Mouse (Mus musculus): Measurements from ENCODE around the gene P2rx3. TPM values are rescaled to one million over a fixed set of nuclear protein-coding genes. Genes with fewer than 3 reads are reported as not detected.

The P2rx3 gene
- 0.69 TPM in 1 of 2 replicates, not detected in the other for polyA plus RNA-seq (2014; fragmentation: Nextera tagmentation; extraction: Ambion mirVana)

- no peaks in the 10 kb centered on the region for H3K9me3 ChIP-seq (ENCODE audit: control insufficient read depth, low read length)
- peak within 1 kb of the TSS; percentile 93 for H3K9ac ChIP-seq (ENCODE audit: low read length)
- WGBS = 1% methylated on average over 64 of the region's 66 CpGs
- H3K4me3 ChIP-seq (ENCODE audit: control insufficient read depth in 1 of 2, insufficient read depth in 1 of 2, low read depth in 1 of 2, low read length in 2 of 2) = peak within 1 kb of the TSS; percentile 76 to 83
- H3K27me3 ChIP-seq (ENCODE audit: control insufficient read depth, insufficient read depth, low read length) = 0 out of 2 replicates have a peak, but pooled peaks cover 5% of the 10 kb centered on the region
- H3K4me1 ChIP-seq (ENCODE audit: control insufficient read depth in 2 of 2, insufficient read depth in 2 of 2, low read length in 2 of 2) = peaks cover 3 to 13% of the 10 kb centered on the region in 2 experiments
- peak; percentile 94 for ATAC-seq (ENCODE audit: insufficient number of reproducible peaks, insufficient read depth, low FRiP score, low read depth)
- H3K4me2 ChIP-seq (ENCODE audit: low read length) = peak within 1 kb of the TSS; percentile 89
- H3K27ac ChIP-seq (replicated peaks in 1 of 2; ENCODE audit: control insufficient read depth in 1 of 2, insufficient read depth in 1 of 2, low read depth in 2 of 2, low read length in 2 of 2) = peak within 1 kb of the TSS; percentile 36 to 69
- H3K36me3 ChIP-seq (ENCODE audit: control insufficient read depth, insufficient read depth, low read length) = peaks cover 43% of the 10 kb centered on the region
Observed at GRCm38 (mm10) chr2:85037047-85038026, at the start of gene P2rx3, which contains the start of gene Ssrp1. Gene P2rx3 (minus strand): TSS chr2:85037462. Gene Ssrp1 (plus strand): TSS chr2:85037234.

- H3K27me3 ChIP-seq (ENCODE audit: control insufficient read depth, insufficient read depth, low read length) = no peaks in the 10 kb centered on the region
- no peak for ATAC-seq (ENCODE audit: insufficient number of reproducible peaks, insufficient read depth, low FRiP score, low read depth)
- no peak overlapping the region for H3K4me2 ChIP-seq (ENCODE audit: low read length)
- 54% methylated on average over 5 of the region's 5 CpGs for WGBS
- H3K4me3 ChIP-seq (ENCODE audit: control insufficient read depth in 1 of 2, insufficient read depth in 1 of 2, low read depth in 1 of 2, low read length in 2 of 2) = no peak overlapping the region
- H3K9me3 ChIP-seq (ENCODE audit: control insufficient read depth, low read length) = no peaks in the 10 kb centered on the region
- H3K4me1 ChIP-seq (ENCODE audit: control insufficient read depth in 2 of 2, insufficient read depth in 2 of 2, low read length in 2 of 2) = no peaks in the 10 kb centered on the region
- H3K36me3 ChIP-seq (ENCODE audit: control insufficient read depth, insufficient read depth, low read length) = peaks cover 44% of the 10 kb centered on the region
- no peak overlapping the region for H3K27ac ChIP-seq (replicated peaks in 1 of 2; ENCODE audit: control insufficient read depth in 1 of 2, insufficient read depth in 1 of 2, low read depth in 2 of 2, low read length in 2 of 2)
- no peak overlapping the region for H3K9ac ChIP-seq (ENCODE audit: low read length)
Observed at GRCm38 (mm10) chr2:85073751-85074150, 36.5 kb upstream of the P2rx3 start.

- 89% methylated on average over 5 of the region's 5 CpGs for WGBS
- peaks cover 5 to 7% of the 10 kb centered on the region in 2 experiments; a peak in 2 of 4 replicates for H3K4me1 ChIP-seq (ENCODE audit: control insufficient read depth in 2 of 2, insufficient read depth in 2 of 2, low read length in 2 of 2)
- H3K9ac ChIP-seq (ENCODE audit: low read length) = no peak overlapping the region
- H3K4me2 ChIP-seq (ENCODE audit: low read length) = no peak overlapping the region
- H3K4me3 ChIP-seq (ENCODE audit: control insufficient read depth in 1 of 2, insufficient read depth in 1 of 2, low read depth in 1 of 2, low read length in 2 of 2) = no peak overlapping the region
- peaks cover 40% of the 10 kb centered on the region for H3K36me3 ChIP-seq (ENCODE audit: control insufficient read depth, insufficient read depth, low read length)
- H3K9me3 ChIP-seq (ENCODE audit: control insufficient read depth, low read length) = no peaks in the 10 kb centered on the region
- ATAC-seq (ENCODE audit: insufficient number of reproducible peaks, insufficient read depth, low FRiP score, low read depth) = no peak
- H3K27ac ChIP-seq (replicated peaks in 1 of 2; ENCODE audit: control insufficient read depth in 1 of 2, insufficient read depth in 1 of 2, low read depth in 2 of 2, low read length in 2 of 2) = no peak overlapping the region
- no peaks in the 10 kb centered on the region for H3K27me3 ChIP-seq (ENCODE audit: control insufficient read depth, insufficient read depth, low read length)
Observed at GRCm38 (mm10) chr2:85071921-85072320, 34.7 kb upstream of the P2rx3 start.

GRCm38 (mm10) chr2:85070086-85070485 lies 32.8 kb upstream of the P2rx3 start:
- 69% methylated on average over 15 of the region's 15 CpGs for WGBS
- Histone ChIP-seq H3K27me3 (ENCODE audit: control insufficient read depth, insufficient read depth, low read length) (no peaks in the 10 kb centered on the region), H3K4me3 (ENCODE audit: control insufficient read depth in 1 of 2, insufficient read depth in 1 of 2, low read depth in 1 of 2, low read length in 2 of 2) (no peak overlapping the region), H3K36me3 (ENCODE audit: control insufficient read depth, insufficient read depth, low read length) (peaks cover 49% of the 10 kb centered on the region), H3K4me1 (ENCODE audit: control insufficient read depth in 2 of 2, insufficient read depth in 2 of 2, low read length in 2 of 2) (peaks cover 5 to 7% of the 10 kb centered on the region in 2 experiments; a peak in 2 of 4 replicates), H3K4me2 (ENCODE audit: low read length) (no peak overlapping the region), H3K9me3 (ENCODE audit: control insufficient read depth, low read length) (no peaks in the 10 kb centered on the region), H3K9ac (ENCODE audit: low read length) (no peak overlapping the region), H3K27ac (replicated peaks in 1 of 2; ENCODE audit: control insufficient read depth in 1 of 2, insufficient read depth in 1 of 2, low read depth in 2 of 2, low read length in 2 of 2) (no peak overlapping the region)
- no peak for ATAC-seq (ENCODE audit: insufficient number of reproducible peaks, insufficient read depth, low FRiP score, low read depth)

- Histone ChIP-seq H3K9me3 (ENCODE audit: control insufficient read depth, low read length) (no peaks in the 10 kb centered on the region), H3K4me2 (ENCODE audit: low read length) (no peak overlapping the region), H3K9ac (ENCODE audit: low read length) (no peak overlapping the region), H3K27ac (replicated peaks in 1 of 2; ENCODE audit: control insufficient read depth in 1 of 2, insufficient read depth in 1 of 2, low read depth in 2 of 2, low read length in 2 of 2) (no peak overlapping the region), H3K36me3 (ENCODE audit: control insufficient read depth, insufficient read depth, low read length) (peaks cover 57% of the 10 kb centered on the region), H3K4me1 (ENCODE audit: control insufficient read depth in 2 of 2, insufficient read depth in 2 of 2, low read length in 2 of 2) (peaks cover 5 to 7% of the 10 kb centered on the region in 2 experiments; a peak in 2 of 4 replicates), H3K4me3 (ENCODE audit: control insufficient read depth in 1 of 2, insufficient read depth in 1 of 2, low read depth in 1 of 2, low read length in 2 of 2) (no peak overlapping the region), H3K27me3 (ENCODE audit: control insufficient read depth, insufficient read depth, low read length) (no peaks in the 10 kb centered on the region)
- ATAC-seq (ENCODE audit: insufficient number of reproducible peaks, insufficient read depth, low FRiP score, low read depth) = no peak
- WGBS = 68% methylated on average over 2 of the region's 2 CpGs
Observed at GRCm38 (mm10) chr2:85068626-85069025, 31.4 kb upstream of the P2rx3 start.

- ATAC-seq (ENCODE audit: insufficient number of reproducible peaks, insufficient read depth, low FRiP score, low read depth) = no peak
- H3K4me3 ChIP-seq (ENCODE audit: control insufficient read depth in 1 of 2, insufficient read depth in 1 of 2, low read depth in 1 of 2, low read length in 2 of 2) = no peak overlapping the region
- H3K9me3 ChIP-seq (ENCODE audit: control insufficient read depth, low read length) = no peaks in the 10 kb centered on the region
- no peak overlapping the region for H3K27ac ChIP-seq (replicated peaks in 1 of 2; ENCODE audit: control insufficient read depth in 1 of 2, insufficient read depth in 1 of 2, low read depth in 2 of 2, low read length in 2 of 2)
- H3K4me2 ChIP-seq (ENCODE audit: low read length) = no peak overlapping the region
- H3K4me1 ChIP-seq (ENCODE audit: control insufficient read depth in 2 of 2, insufficient read depth in 2 of 2, low read length in 2 of 2) = peaks cover 5 to 7% of the 10 kb centered on the region in 2 experiments; a peak in 2 of 4 replicates
- 58% methylated on average over 10 of the region's 10 CpGs for WGBS
- no peaks in the 10 kb centered on the region for H3K27me3 ChIP-seq (ENCODE audit: control insufficient read depth, insufficient read depth, low read length)
- H3K9ac ChIP-seq (ENCODE audit: low read length) = no peak overlapping the region
- H3K36me3 ChIP-seq (ENCODE audit: control insufficient read depth, insufficient read depth, low read length) = peaks cover 57% of the 10 kb centered on the region
Observed at GRCm38 (mm10) chr2:85067903-85068625, 30.8 kb upstream of the P2rx3 start.

GRCm38 (mm10) chr2:85066937-85067336 lies 29.7 kb upstream of the P2rx3 start:
- 88% methylated on average over 5 of the region's 5 CpGs for WGBS
- Histone ChIP-seq H3K27ac (replicated peaks in 1 of 2; ENCODE audit: control insufficient read depth in 1 of 2, insufficient read depth in 1 of 2, low read depth in 2 of 2, low read length in 2 of 2) (no peak overlapping the region), H3K4me2 (ENCODE audit: low read length) (no peak overlapping the region), H3K27me3 (ENCODE audit: control insufficient read depth, insufficient read depth, low read length) (no peaks in the 10 kb centered on the region), H3K9ac (ENCODE audit: low read length) (no peak overlapping the region), H3K4me3 (ENCODE audit: control insufficient read depth in 1 of 2, insufficient read depth in 1 of 2, low read depth in 1 of 2, low read length in 2 of 2) (no peak overlapping the region), H3K9me3 (ENCODE audit: control insufficient read depth, low read length) (no peaks in the 10 kb centered on the region), H3K36me3 (ENCODE audit: control insufficient read depth, insufficient read depth, low read length) (peaks cover 59% of the 10 kb centered on the region), H3K4me1 (ENCODE audit: control insufficient read depth in 2 of 2, insufficient read depth in 2 of 2, low read length in 2 of 2) (peaks cover 5 to 7% of the 10 kb centered on the region in 2 experiments; a peak in 2 of 4 replicates)
- ATAC-seq (ENCODE audit: insufficient number of reproducible peaks, insufficient read depth, low FRiP score, low read depth) = no peak
